Mouse (Mus musculus) intestine, embryonic 14.5 days (tissue): ENCODE measurements around the gene Lenep. TPM values are rescaled to one million over a fixed set of nuclear protein-coding genes. Genes with fewer than 3 reads are reported as not detected.

ENCODE experiments used
- ATAC-seq: fragments of 200-750 bp; cut with Nextera tagmentation; replicated peaks from 2 replicates; pipeline ENCODE4 v1.8.0; 2017; ENCODE audit warnings: low read depth, moderate number of reproducible peaks, moderate TSS enrichment, moderate library complexity; ENCODE audit not compliant: low FRiP score, low TSS enrichment
- DNase-seq: peaks from one replicate; pipeline ENCODE4 v3.0.0-alpha.2; 2018; ENCODE audit warnings: low spot score
- H3K27ac ChIP-seq: fragments of 300-500 bp; sonication (generic); 2 replicates; pipeline ENCODE4 v1.5.1; 2014; ENCODE audit warnings: low read depth, mild to moderate bottlenecking, control low read depth
- H3K27me3 ChIP-seq: fragments of 300-500 bp; sonication (generic); replicated peaks from 2 replicates; pipeline ENCODE4 v1.6.1; 2014; ENCODE audit warnings: low read length, control low read depth; ENCODE audit not compliant: control insufficient read depth, insufficient read depth
- H3K36me3 ChIP-seq: fragments of 300-500 bp; sonication (generic); 2 replicates; pipeline ENCODE4 v1.6.1; 2014; ENCODE audit warnings: low read length, control low read depth; ENCODE audit not compliant: control insufficient read depth, insufficient read depth
- H3K4me1 ChIP-seq: fragments of 300-500 bp; sonication (generic); replicated peaks from 2 replicates; pipeline ENCODE4 v1.6.1; 2014; ENCODE audit warnings: low read length, control low read depth, mixed read lengths; ENCODE audit not compliant: control insufficient read depth, insufficient read depth
- H3K4me2 ChIP-seq: fragments of 300-500 bp; sonication (generic); 2 replicates; pipeline ENCODE4 v1.6.1; 2014; ENCODE audit warnings: low read length
- H3K4me3 ChIP-seq: fragments of 300-500 bp; sonication (generic); 2 replicates; pipeline ENCODE4 v1.5.1; 2014; ENCODE audit warnings: low read depth, low read length, control low read depth, mixed read lengths
- H3K9ac ChIP-seq: fragments of 300-500 bp; sonication (generic); 2 replicates; pipeline ENCODE4 v1.6.1; 2014; ENCODE audit warnings: mild to moderate bottlenecking, low read length
- H3K9me3 ChIP-seq: fragments of 300-500 bp; sonication (generic); 2 replicates; pipeline ENCODE4 v1.6.1; 2016; ENCODE audit warnings: low read length, control low read depth; ENCODE audit not compliant: control insufficient read depth
- whole genome bisulfite sequencing: fragments of 180-500 bp; shearing (Covaris S2); extraction: QIAGEN DNeasy Blood & Tissue Kit; methylation state at CpG from one replicate; pipeline ENCODE4 v1.1.7; 2014; 5-methylcytosine and 5-hydroxymethylcytosine counted together
- polyA plus RNA-seq: library from polyadenylated mRNA; unstranded; fragments of >200 nt; fragmentation: Nextera tagmentation; extraction: Ambion mirVana; gene quantifications from 2 replicates; pipeline ENCODE4 v1.2.1, GENCODE M21; 2014

Gene Lenep
- polyA plus RNA-seq, 1 experiment from 2014 or later = not detected

DNA sequence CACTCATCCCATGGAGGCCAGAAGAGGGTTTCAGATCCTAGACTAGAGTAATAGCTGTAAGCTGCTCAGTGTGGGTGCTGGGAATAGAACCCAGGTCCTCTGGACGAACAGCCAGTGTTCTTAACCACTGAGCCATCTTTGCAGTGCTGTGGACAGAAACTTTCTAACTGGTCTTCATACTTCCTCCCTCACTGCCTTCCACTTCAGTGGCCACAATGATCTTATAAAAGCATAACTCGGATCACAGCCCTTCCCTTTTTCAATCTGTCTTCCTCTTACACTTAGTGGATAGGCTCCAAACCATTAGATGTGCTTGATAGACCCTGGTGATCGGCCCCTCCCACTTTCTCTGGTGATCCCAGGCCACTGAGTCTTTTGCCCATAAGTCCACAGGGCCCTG lies 42.4 kb downstream of the Lenep start:
- Histone ChIP-seq H3K9me3 (no peaks in the 10 kb centered on the region), H3K9ac (no peak overlapping the region), H3K27ac (no peak overlapping the region), H3K36me3 (no peaks in the 10 kb centered on the region), H3K4me2 (no peak overlapping the region), H3K27me3 (no peaks in the 10 kb centered on the region), H3K4me3 (no peak overlapping the region), H3K4me1 (no peaks in the 10 kb centered on the region; the same call in 1 of the 2 replicates)
- ATAC-seq (no peak), DNase-seq (no peak)
- 79% methylated on average over 3 of the region's 3 CpGs for WGBS

DNA sequence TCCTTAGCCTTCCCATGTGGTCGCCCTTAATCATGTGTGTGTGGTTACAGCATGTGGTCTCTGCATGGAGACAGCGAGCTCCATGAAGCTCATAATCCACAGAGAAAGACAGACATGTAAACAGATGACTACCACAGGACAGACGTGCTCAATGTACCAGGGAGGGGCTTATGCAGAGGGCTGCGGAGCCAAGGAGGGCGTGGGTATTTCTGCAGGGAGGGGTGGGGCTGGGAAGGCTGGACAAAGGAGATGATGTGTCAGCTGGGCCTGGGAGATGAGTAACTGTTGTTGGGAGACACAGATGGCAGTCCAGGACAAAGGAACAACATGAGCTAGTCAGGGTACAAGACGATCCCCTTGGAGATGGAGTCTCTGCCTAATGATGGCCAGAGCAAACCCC lies 43.0 kb downstream of the Lenep start:
- no peaks in the 10 kb centered on the region for H3K27me3 ChIP-seq
- no peak overlapping the region for H3K9ac ChIP-seq
- no peaks in the 10 kb centered on the region for H3K9me3 ChIP-seq
- 53% methylated on average over 6 of the region's 6 CpGs for WGBS
- H3K4me2 ChIP-seq = no peak overlapping the region
- no peak overlapping the region for H3K4me3 ChIP-seq
- no peaks in the 10 kb centered on the region; the same call in 1 of the 2 replicates for H3K4me1 ChIP-seq
- no peak for ATAC-seq
- H3K36me3 ChIP-seq = no peaks in the 10 kb centered on the region
- H3K27ac ChIP-seq = no peak overlapping the region
- no peak for DNase-seq

DNA sequence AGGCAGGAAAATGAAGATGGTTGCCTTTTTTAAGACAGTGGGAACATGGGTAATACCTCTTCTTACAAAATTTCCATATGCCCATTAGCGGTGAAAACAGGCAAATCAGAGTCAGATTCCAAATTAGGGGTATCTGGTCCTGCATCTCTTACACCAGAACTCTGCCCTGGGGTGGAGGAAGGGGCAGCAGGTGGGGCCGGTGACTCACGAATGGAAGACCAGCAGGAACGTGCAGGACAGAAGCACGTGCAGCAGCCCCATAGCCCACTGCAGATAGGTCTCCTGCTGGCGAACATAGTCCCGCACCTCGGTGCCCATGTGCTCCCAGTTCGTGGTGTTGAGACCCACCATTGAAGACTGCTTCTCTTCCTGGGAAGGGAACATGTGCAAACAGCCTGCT lies 46.6 kb downstream of the Lenep start:
- no peak overlapping the region for H3K27ac ChIP-seq
- no peaks in the 10 kb centered on the region for H3K9me3 ChIP-seq
- no peaks in the 10 kb centered on the region for H3K4me1 ChIP-seq
- DNase-seq (no peak), ATAC-seq (no peak)
- no peak overlapping the region for H3K9ac ChIP-seq
- no peaks in the 10 kb centered on the region for H3K27me3 ChIP-seq
- 73% methylated on average over 9 of the region's 9 CpGs for WGBS
- no peaks in the 10 kb centered on the region for H3K36me3 ChIP-seq
- H3K4me3 ChIP-seq = no peak overlapping the region
- no peak overlapping the region for H3K4me2 ChIP-seq

DNA sequence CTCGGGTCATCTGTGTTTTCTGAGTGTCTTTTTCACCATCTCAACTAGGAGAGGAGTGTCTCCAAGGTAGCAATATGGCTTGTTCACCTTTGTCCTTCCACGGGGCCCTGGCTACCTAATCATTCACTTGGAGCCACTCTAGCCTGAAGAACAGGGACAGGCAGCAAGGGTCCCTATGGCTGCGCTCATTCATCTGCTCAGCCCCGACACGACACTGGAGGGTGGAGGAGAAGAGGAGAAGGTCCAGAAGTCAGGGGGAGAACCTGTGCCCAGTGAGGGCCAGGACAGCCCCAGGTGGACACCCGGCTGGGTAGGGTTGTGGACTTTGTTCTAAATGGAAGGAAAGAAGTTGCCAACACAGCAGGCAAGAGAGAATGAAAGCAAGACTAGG lies 47.1 kb downstream of the Lenep start:
- Histone ChIP-seq H3K4me3 (no peak overlapping the region), H3K36me3 (no peaks in the 10 kb centered on the region), H3K27me3 (peaks cover 3% of the 10 kb centered on the region; the same call in 1 of the 2 replicates), H3K4me1 (peaks cover 3% of the 10 kb centered on the region; the same call in 1 of the 2 replicates), H3K27ac (no peak overlapping the region), H3K9me3 (no peaks in the 10 kb centered on the region), H3K4me2 (no peak overlapping the region), H3K9ac (no peak overlapping the region)
- 71% methylated on average over 6 of the region's 6 CpGs for WGBS
- DNase-seq (no peak), ATAC-seq (no peak)

DNA sequence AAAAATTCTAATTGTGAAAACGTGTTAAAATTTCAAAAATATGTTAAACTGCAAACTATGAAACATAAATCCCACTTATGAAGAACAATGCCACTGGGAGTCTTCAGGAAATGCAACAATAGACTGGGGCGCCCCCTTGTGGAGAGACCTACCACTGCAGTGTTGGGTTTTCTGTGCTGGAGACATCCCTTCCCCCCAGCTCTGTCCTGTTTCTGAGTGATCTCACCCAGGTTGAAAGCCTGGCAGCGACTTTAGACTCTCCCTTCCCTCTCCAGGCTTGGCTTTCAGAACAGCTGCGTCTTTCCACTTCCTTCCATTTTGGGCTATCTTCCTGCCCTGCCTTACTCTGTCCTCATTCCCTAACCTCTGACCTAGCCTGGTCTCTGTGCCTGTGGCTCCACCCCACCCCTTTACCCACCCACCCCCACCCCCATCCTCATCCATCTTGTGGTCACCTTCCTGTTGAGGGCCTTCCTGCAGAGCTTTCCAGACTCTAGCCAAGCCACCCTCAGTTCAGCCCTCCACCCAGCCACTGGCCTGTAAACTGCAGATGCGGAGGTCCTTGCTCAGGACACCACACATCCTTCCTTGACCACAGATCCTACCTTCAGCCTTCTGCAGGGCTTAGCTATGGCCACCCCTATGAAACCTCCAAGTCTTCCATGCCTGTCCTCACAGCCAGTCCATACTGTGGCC lies 47.6 kb downstream of the Lenep start:
- H3K9ac ChIP-seq = no peak overlapping the region
- peaks cover 7% of the 10 kb centered on the region; the same call in 1 of the 2 replicates for H3K27me3 ChIP-seq
- H3K4me2 ChIP-seq = no peak overlapping the region
- no peak overlapping the region for H3K4me3 ChIP-seq
- peaks cover 7% of the 10 kb centered on the region; the same call in 1 of the 2 replicates for H3K4me1 ChIP-seq
- no peaks in the 10 kb centered on the region for H3K36me3 ChIP-seq
- DNase-seq (peak; percentile 97), ATAC-seq (peak; percentile 42)
- H3K9me3 ChIP-seq = no peaks in the 10 kb centered on the region
- 15% methylated on average over 5 of the region's 5 CpGs for WGBS
- H3K27ac ChIP-seq = no peak overlapping the region

DNA sequence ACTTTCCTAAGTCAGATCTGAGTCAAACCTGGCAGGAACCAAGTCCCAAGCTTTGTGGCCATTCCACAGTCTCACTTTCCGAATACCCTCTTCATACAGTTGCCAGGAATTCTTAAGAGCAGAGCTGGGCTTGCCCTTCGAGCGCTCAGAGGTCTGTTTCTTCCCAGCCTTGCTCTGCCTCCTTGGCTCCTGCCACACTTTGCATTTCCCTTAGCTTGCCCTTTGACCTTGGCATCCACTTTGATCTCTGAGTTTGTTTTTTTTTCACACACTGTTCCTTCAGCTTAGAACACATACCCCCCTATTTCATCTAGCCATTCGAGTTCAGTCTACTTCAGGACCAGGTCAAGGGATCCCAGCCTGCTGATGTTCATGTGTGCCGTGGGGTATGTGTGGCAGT lies 51.3 kb downstream of the Lenep start:
- Histone ChIP-seq H3K27me3 (peaks cover 7% of the 10 kb centered on the region; the same call in 1 of the 2 replicates), H3K9me3 (no peaks in the 10 kb centered on the region), H3K4me1 (peaks cover 13% of the 10 kb centered on the region), H3K36me3 (0 out of 2 replicates have a peak, but pooled peaks cover 5% of the 10 kb centered on the region), H3K4me2 (no peak overlapping the region), H3K27ac (no peak overlapping the region), H3K9ac (no peak overlapping the region), H3K4me3 (no peak overlapping the region)
- WGBS = 63% methylated on average over 5 of the region's 5 CpGs
- ATAC-seq = no peak
- no peak for DNase-seq

Other genes with a start within 250 kb of the Lenep start
- 1.8 and 2.5 TPM in 2 replicates for gene Hcn3, start 242.6 kb downstream of the Lenep start, polyA plus RNA-seq
- 24.9 and 25.3 TPM in 2 replicates for gene Clk2, start 238.0 kb downstream of the Lenep start, polyA plus RNA-seq
- gene Scamp3, start 225.3 kb downstream of the Lenep start, polyA plus RNA-seq = 98.1 and 101 TPM in 2 replicates
- 27.6 and 29.3 TPM in 2 replicates for gene Fam189b, start 219.7 kb downstream of the Lenep start, polyA plus RNA-seq
- gene Gba, start 199.9 kb downstream of the Lenep start, polyA plus RNA-seq = 39.2 and 41.0 TPM in 2 replicates
- 19.2 and 19.4 TPM in 2 replicates for gene Thbs3, start 187.6 kb downstream of the Lenep start, polyA plus RNA-seq
- 214 and 216 TPM in 2 replicates for gene Mtx1, start 175.7 kb downstream of the Lenep start, polyA plus RNA-seq
- 4.2 and 10.3 TPM in 2 replicates for gene Muc1, start 173.7 kb downstream of the Lenep start, polyA plus RNA-seq
- gene Krtcap2, start 156.8 kb downstream of the Lenep start, polyA plus RNA-seq = 331 and 346 TPM in 2 replicates
- 3.3 and 3.5 TPM in 2 replicates for gene Trim46, start 156.5 kb downstream of the Lenep start, polyA plus RNA-seq
- gene Dpm3, start 143.4 kb downstream of the Lenep start, polyA plus RNA-seq = 143 and 188 TPM in 2 replicates
- 64.7 and 66.5 TPM in 2 replicates for gene Slc50a1, start 132.2 kb downstream of the Lenep start, polyA plus RNA-seq
- gene Efna1, start 121.7 kb downstream of the Lenep start, polyA plus RNA-seq = 46.2 and 46.6 TPM in 2 replicates
- gene Efna3, start 79.8 kb downstream of the Lenep start, polyA plus RNA-seq = 13.2 and 15.3 TPM in 2 replicates
- 20.6 and 22.2 TPM in 2 replicates for gene Efna4, start 64.8 kb downstream of the Lenep start, polyA plus RNA-seq
- gene Adam15, start 52.8 kb downstream of the Lenep start, polyA plus RNA-seq = 30.4 and 31.0 TPM in 2 replicates
- gene Dcst2, start 40.8 kb downstream of the Lenep start, polyA plus RNA-seq = 0.35 and 0.40 TPM in 2 replicates
- gene Dcst1, start 37.5 kb downstream of the Lenep start, polyA plus RNA-seq = 0.15 and 0.34 TPM in 2 replicates
- gene Zbtb7b, start 8.0 kb downstream of the Lenep start, polyA plus RNA-seq = 4.7 and 5.3 TPM in 2 replicates
- 28.3 and 28.7 TPM in 2 replicates for gene Flad1, start 9.1 kb upstream of the Lenep start, polyA plus RNA-seq
- 510 and 525 TPM in 2 replicates for gene Cks1b, start 15.6 kb upstream of the Lenep start, polyA plus RNA-seq
- gene Shc1, start 15.7 kb upstream of the Lenep start, polyA plus RNA-seq = 65.1 and 71.4 TPM in 2 replicates
- 40.8 and 45.5 TPM in 2 replicates for gene Pygo2, start 27.4 kb upstream of the Lenep start, polyA plus RNA-seq
- gene Pbxip1, start 33.9 kb upstream of the Lenep start, polyA plus RNA-seq = 18.8 and 20.3 TPM in 2 replicates
- 60.1 and 63.7 TPM in 2 replicates for gene Pmvk, start 51.7 kb upstream of the Lenep start, polyA plus RNA-seq
- gene Kcnn3, start 117.4 kb upstream of the Lenep start, polyA plus RNA-seq = 5.6 and 6.3 TPM in 2 replicates